Mouse (Mus musculus) testis, adult 2 months (tissue): Measurements from ENCODE around the gene Mpz.

ENCODE experiments used
- CTCF ChIP-seq: fragments of 200-500 bp; IDR thresholded peaks from 2 replicates; pipeline ENCODE4 v1.5.1; 2012; ENCODE audit warnings: low read depth, mild to moderate bottlenecking, inconsistent platforms, low read length, moderate library complexity; ENCODE audit not compliant: control insufficient read depth, insufficient read depth, insufficient replicate concordance
- POLR2A ChIP-seq: fragments of 200-500 bp; IDR thresholded peaks from 2 replicates; pipeline ENCODE4 v1.6.1; 2012; ENCODE audit warnings: low read depth, mild to moderate bottlenecking, inconsistent platforms, low read length, moderate library complexity; ENCODE audit not compliant: control insufficient read depth

DNA sequence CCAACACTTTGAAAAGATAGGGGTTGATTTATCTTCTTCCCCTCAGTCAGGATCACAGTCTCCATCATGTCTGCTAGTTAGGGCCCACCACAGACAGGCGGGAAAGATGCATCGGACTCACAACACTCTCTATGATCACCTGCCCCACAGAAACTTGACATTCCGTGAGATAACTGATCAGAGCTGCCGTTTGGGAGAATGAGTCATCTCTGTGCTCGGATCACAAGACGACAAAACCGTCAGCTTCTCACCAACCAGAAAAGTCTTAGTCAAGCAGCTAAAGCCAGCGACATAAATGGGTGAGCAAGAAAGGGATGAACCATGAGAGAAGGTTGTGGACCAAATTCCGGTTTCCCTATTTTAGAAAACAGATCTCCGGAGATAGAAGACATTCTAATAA is 41.8 kb downstream of the Mpz start:
- TF ChIP-seq CTCF (no peak), POLR2A (no peak)
